Mouse (Mus musculus): ENCODE measurements around the gene Fbln7. TPM values are rescaled to one million over a fixed set of nuclear protein-coding genes. Genes with fewer than 3 reads are reported as not detected.

Fbln7 gene
- polyA plus RNA-seq, 1 experiment from 2014 or later: 2.8 TPM

GRCm38 (mm10) chr2:128936256-128936655 is 73.5 kb downstream of the Fbln7 start:
- Histone ChIP-seq H3K36me3 (peaks cover 20% of the 10 kb centered on the region), H3K27ac (no peak overlapping the region), H3K27me3 (no peaks in the 10 kb centered on the region), H3K4me3 (no peak overlapping the region), H3K4me2 (replicated peaks) (no peak overlapping the region), H3K9me3 (replicated peaks) (no peaks in the 10 kb centered on the region), H3K9ac (no peak overlapping the region), H3K4me1 (no peaks in the 10 kb centered on the region)
- ATAC-seq (ENCODE audit: low FRiP score): no peak
- WGBS: 92% methylated on average over 3 of the region's 3 CpGs

GRCm38 (mm10) chr2:128943538-128944528 is 81.1 kb downstream of the Fbln7 start, which contains the start of gene Zc3h8:
Zc3h8 (minus strand) TSS chr2:128944077.
- 2% methylated on average over 65 of the region's 65 CpGs for WGBS
- Histone ChIP-seq H3K36me3 (peaks cover 8% of the 10 kb centered on the region; the same call in 1 of the 2 replicates), H3K4me3 (peak within 1 kb of the TSS; percentile 74), H3K4me2 (replicated peaks) (peak within 1 kb of the TSS; percentile 78), H3K9ac (peak within 1 kb of the TSS; percentile 77), H3K27ac (peak within 1 kb of the TSS; percentile 86), H3K4me1 (no peaks in the 10 kb centered on the region), H3K27me3 (peaks cover 4% of the 10 kb centered on the region; the same call in 1 of the 2 replicates), H3K9me3 (replicated peaks) (no peaks in the 10 kb centered on the region)
- peak; percentile 96 for ATAC-seq (ENCODE audit: low FRiP score)

Small RNAs within 50 kb of the gene (microRNA-seq; reads per million reads assigned to microRNA genes)
- gene Gm22859: not detected

Other genes with a start within 250 kb of the Fbln7 start
- gene Anapc1, start 175.6 kb upstream of the Fbln7 start, polyA plus RNA-seq (2016; fragmentation: Nextera tagmentation; extraction: Ambion mirVana): 79.1 and 82.8 TPM in 2 replicates
- 6.5 and 6.8 TPM in 2 replicates for gene Mertk, start 164.0 kb upstream of the Fbln7 start, polyA plus RNA-seq (2016; fragmentation: Nextera tagmentation; extraction: Ambion mirVana)
- 35.2 and 39.5 TPM in 2 replicates for gene Tmem87b, start 44.9 kb upstream of the Fbln7 start, polyA plus RNA-seq (2016; fragmentation: Nextera tagmentation; extraction: Ambion mirVana)
- 8.8 and 9.0 TPM in 2 replicates for gene Zc3h8, start 81.1 kb downstream of the Fbln7 start, polyA plus RNA-seq (2016; fragmentation: Nextera tagmentation; extraction: Ambion mirVana)
- gene Zc3h6, start 104.4 kb downstream of the Fbln7 start, polyA plus RNA-seq (2016; fragmentation: Nextera tagmentation; extraction: Ambion mirVana): 3.4 and 4.2 TPM in 2 replicates
- 28.5 and 32.6 TPM in 2 replicates for gene Gm10762, start 104.7 kb downstream of the Fbln7 start, polyA plus RNA-seq (2016; fragmentation: Nextera tagmentation; extraction: Ambion mirVana)
- gene Vinac1, start 185.2 kb downstream of the Fbln7 start, polyA plus RNA-seq (2016; fragmentation: Nextera tagmentation; extraction: Ambion mirVana): 0.52 and 0.59 TPM in 2 replicates
- 23.4 and 24.1 TPM in 2 replicates for gene Ttl, start 203.0 kb downstream of the Fbln7 start, polyA plus RNA-seq (2016; fragmentation: Nextera tagmentation; extraction: Ambion mirVana)
- 23.5 and 25.4 TPM in 2 replicates for gene Polr1b, start 238.0 kb downstream of the Fbln7 start, polyA plus RNA-seq (2016; fragmentation: Nextera tagmentation; extraction: Ambion mirVana)

Data from hindbrain, embryonic 12.5 days (tissue).